Mouse (Mus musculus) cerebellum, postnatal 36 days (tissue): ENCODE data around the gene Atf6.

Experiments
- DNase-seq, 2 experiments: peaks; one replicate each; pipeline ENCODE4 v3.0.0; 2021 to 2022; ENCODE audit warnings: mixed read lengths in 2 of 2

Gene Atf6

DNA sequence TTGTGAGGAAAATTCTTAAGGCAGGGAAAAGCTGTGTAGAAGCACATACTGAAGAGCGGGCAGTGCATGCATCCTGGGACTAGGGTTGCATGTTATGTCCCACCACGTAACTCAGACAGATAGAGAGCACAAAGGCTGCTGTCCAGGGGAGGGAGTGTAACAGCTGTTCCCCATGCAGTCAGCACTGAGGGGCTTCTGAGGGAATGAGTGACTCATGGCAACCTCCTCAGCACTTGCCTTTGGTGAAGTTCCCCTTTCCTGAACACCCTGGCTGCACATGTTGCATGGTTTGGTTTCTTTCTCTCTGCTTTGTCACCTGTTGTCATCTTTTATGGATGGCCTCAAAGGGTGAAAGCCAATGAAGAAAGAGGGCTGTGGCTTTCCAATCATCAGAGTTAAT is 165.3 kb downstream of the Atf6 start:
- DNase-seq, result no peak

DNA sequence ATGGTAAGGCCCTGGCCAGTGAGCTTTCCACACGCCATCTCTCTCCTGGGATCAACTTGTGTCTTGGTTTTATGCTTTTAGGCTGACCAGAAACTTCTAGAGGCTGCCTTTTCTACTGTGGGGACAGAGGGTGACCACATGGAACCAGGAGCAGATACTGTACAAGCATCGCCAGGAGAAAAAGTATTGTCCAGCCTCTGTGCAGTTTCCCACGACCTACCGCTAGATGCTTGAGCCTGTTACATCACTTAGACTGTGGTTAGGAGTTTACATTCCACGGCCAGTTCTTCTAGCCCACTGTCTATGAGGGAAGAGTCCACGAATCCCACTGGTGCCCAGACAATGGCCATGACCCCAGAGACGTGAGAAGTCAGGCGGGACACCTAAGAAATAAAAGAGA is 166.0 kb downstream of the Atf6 start:
- no peak for DNase-seq

DNA sequence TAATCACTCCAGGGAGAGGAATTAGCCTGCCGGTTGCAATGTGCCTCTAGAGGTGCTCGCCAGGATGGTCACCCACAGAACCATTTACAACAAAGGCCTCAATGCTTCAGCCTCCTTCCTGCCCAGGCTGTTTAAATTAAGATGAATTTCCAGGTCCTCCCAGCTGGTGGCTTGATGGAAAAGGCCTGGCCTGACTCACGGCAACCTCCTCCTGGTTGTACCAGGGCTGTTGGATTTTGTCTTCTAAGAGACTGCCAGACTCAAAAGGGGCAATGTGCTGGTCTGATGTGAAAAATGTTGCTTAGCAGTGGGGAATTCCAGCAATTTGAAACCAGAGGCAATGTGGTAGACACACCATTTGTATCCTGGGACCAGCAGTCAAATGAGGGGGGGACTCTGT is 166.4 kb downstream of the Atf6 start:
- DNase-seq, result no peak

DNA sequence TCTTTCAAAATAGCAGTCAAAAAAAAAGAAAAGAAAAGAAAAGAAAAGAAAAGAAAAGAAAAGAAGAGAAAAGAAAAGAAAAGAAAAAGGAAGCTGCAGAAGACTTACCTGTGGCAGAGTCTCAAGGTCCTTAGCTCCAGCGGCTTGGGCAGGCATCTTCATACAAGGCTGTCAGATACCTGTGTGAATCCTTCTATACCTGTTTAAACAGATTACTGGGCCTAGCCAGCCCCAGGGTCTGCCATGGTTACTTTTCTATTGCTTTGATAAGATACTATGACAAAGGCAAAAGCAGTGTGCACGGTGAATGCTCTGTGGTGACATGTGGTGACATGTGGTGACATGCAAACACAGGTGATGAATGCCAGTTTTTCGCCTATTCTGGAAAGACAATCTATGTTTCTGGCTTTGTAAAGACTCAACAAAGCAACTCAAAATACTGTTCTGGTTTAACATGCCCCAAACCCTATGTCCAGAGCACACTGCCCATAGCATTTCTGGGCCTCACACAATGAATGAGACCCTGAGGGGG is 167.0 kb downstream of the Atf6 start:
- DNase-seq, result no peak

DNA sequence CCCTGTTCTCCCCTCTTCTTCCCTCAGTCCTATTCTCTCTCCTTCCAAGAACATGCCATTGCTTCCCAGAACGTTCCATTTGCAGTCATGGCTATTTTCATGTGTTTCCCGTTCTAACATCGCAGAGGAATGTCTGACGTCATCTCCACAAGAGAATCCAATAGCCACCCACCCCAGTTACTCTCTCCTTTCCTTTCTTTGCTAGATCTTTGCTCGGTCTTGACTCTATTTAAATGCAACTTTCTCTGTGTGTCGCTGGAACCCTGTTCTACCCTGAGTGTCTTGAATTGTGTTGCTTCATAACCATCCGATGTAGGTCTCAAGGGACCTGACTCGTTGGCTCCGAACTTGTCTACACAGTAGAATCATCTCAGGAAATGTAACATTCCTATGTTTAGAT is 168.0 kb downstream of the Atf6 start:
- no peak for DNase-seq

DNA sequence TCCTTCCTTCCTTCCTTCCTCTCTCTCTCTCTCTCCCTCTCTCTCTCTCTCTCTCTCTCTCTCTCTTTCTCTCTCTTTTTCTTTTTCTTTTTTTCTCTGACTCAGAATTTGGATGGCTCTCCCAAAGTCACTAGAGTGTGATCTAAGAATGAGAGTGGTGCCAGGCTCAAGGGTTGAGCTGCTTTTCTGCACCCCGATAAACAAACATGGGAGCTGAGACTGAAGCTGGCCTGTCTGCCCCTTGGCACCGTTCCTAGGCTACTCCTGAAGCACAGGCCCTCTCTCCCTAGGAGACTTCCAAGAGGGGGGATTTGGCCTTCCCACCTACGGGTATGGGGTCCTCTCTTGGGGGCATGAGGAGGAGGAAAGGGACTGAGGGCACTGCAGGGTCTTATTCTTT is 168.8 kb downstream of the Atf6 start:
- no peak for DNase-seq

DNA sequence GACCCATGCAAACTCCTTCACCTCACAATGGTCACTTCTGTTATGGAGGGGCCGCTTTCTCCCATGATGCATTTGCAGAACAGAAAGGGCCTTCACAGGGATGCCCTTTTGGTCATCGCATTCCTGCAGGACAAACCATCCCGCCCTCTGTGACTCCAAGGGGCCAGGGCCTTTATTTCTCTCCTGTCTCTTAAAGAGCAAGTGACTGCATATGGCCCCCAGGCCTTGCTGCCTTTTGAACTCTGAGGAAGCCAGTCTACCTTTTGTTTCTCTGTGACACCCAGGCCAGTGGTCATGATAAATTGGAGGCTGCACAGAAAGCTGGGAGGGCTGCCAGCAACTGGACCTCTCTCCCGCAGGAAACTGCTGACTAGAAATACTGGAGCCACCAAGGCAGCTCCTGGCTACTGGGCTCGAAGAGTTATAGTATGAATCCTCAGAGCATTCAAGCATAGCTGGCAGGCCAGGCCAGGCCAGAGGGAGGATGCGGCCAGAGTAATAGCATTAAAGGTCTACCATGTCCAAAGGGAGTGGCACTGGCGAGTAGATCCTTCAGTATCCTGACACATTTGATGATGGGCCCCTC is 169.7 kb downstream of the Atf6 start:
- no peak for DNase-seq

DNA sequence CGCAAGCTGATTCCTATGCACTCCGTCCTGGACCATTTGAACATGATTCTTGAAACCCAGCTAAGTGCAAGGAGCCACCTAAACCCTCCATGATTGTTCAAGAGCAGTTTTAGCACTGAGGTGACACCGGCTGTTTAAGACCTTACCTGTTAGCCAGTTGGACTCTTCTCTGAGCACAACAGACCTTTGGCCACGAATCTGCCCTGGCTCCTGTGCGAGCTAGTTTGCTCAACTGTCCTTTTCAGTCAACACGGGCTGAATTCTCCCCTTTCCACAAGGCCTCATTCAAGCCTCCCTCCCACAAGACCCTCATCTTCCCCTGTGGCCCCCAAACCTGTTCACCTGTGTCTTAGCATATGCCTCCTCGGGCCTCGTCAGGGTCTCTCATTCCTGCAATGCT is 170.6 kb downstream of the Atf6 start:
- DNase-seq, result no peak

DNA sequence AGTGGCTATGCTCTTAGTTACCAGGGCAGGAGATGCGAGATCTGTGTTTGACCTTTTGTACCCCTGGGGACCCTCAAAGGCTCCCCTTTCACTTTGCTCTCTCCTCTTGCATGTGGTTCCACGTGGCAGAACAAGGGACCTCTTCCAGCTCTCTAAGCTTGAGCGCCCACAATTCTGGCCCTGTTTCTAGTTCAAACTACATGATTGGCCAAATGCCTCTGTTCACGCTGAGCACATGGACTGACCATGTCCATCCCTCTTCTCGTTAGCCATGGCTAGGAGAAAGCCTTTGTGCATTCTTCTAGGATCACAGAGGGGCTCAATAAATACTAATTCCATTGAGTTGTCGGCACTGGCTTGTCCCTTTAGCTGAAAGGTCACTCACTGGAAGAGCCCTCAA is 172.2 kb downstream of the Atf6 start:
- no peak for DNase-seq

DNA sequence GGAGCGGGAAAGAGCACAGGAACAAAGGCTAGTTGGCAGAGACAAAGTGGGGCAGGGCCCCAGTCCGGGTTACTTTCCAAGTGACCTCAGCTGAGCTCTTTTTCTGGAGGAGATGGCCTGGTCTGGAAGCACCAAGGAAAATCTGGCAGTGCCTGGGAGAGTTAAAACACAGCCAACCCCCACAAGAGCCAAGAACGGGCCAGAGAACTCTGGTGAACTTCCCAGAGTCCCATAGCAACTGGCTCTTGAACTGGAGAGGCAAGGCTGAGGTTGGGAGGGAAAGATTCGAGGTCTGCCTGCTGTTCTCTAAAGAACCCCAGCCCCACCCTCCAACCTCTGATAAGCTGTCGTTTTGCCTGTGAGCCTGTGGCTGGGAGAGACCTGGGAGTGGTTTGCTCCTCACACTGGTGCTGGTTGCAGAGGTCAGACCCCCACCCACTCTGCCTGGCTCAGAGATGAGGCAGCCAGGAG is 172.7 kb downstream of the Atf6 start:
- no peak for DNase-seq

DNA sequence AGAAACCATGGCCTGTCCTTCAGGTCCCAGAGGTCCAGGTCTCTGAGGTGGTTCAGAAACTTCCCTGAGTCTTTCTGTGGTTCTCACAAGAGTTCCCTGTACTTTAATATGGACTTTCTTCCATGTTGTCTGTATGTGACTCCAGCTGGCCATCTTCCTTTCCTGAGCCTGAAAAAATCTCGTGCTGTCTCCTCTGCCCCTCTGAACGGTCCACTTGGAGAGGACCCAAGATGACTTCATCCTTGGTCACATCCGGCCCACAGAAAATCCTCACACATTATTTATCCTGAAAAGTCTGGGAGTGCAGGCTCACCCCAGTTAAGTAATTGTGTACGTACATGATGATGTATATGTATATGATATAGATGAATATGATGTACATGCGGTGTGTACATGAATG is 176.3 kb downstream of the Atf6 start:
- no peak for DNase-seq

DNA sequence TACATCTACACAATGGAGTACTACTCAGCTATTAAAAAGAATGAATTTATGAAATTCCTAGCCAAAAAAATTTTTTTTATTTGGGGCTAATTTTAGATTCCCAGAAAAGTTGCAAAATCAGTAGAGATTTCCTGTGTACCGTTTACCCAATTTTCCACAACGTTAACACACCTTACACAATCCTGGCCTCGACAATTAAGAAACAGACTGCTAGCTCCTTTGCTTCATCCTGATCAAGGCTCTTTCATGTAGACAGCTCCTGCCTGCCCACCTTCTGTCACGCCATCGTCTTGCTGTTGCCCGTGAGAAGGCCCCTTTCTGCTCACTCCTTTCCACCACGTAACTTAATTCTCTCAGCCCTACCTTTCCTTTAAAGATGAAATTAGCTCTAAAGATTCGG is 177.8 kb downstream of the Atf6 start:
- no peak for DNase-seq

DNA sequence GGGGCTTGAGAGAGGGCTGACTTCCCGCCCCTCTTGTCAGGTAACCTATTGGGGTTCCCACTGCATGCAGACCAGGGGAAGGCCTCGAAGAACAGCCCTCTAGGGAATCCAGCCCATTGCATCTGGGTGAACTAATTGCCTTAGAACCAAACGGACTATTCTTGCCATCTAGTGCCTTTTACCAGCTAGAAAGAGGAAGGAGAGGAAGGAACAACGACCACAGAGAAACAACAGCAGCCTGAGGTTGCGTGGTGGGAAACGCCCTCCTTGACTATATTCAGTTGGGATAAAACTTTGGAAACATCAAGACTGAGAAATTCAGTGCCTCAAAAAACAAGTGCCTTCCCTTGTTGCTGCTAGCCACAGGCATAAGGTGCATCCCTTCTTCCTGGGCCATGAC is 183.7 kb downstream of the Atf6 start:
- DNase-seq, result no peak

DNA sequence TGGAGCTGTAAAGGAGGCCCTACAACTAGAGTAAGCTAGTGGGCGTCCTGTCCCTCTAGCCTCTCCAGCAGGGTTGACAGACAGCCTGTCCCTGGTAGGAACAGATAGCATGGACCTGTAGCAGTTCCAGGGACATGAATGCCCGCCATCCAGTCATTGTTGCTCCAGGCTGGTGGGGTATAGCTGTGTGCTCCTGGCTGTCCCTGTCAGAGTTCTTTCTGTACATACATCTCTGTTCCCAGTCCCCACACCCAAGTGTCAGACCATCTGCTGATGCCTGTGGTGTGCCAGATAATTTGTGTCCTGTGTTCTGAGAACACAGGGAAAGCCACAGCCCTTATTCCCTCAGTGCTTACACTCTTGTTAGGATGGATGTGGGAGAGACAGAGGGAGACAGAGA is 187.9 kb downstream of the Atf6 start:
- DNase-seq, result peak in 1 of 2 experiments; percentile 39

DNA sequence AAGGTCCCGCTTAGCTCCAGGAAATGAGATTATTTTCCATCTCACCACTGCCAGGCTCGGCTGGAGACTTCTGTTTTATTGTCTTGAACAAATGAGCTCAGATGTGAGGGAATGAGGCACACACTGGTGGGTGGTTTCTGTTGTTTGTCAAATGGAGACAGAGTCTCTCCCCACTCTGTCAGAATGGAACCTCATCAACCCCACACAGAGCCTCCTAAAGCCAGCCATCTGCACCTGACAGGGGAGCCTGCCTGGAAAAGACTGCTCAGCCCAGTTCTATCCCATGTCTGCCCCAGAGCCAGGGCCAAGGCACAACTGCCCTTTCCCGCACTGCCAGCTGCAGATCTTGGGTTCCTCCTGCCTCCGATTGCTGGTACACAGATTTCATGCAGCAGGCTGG is 188.7 kb downstream of the Atf6 start:
- DNase-seq, result no peak

DNA sequence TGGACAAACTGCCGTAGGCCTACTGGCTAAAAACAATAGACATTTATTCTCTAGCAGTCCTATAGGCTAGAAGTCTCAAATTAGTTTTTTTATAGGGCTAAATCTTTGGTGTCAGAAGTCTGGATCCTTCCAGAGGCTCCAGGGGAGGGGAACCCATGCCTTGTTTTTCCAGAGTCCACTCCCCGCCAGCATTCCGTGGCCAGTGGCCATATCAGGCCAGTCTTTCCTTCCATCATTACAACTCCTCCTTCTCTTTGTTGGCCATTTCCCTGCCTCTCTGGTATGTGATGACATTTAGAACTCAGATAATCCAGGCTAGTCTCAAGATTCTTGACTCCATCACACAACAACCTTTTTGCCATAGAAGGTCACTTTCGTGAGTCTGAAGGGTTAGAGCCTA is 189.9 kb downstream of the Atf6 start:
- no peak for DNase-seq

DNA sequence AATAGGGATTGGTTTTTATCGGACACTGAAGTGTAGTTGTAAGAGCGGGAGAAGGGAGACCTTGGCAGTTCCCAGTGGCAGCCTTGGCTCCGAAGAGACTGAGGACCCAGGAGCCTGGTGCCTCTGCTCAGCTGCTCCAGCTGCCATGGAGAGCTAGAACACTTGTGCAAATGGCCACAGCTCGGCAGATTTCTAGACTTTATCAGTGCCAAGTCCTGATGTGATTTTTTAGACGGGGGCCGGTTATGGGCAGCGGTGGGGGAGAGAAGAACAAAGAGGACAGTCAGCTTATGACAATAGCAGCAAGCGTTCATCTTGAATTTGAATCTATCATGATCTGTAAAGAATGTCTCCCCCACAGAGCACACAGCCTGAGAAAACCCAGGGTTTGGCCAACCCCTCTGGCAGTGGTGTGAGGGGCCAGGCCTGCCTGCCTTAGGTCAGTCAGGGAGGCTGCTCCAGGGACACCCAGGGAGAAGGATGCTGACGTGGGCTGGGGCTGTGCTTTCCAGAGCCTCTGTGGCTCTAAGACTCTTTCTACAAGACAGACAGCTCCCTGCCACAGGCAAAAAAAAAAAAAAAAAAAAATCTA is 193.3 kb downstream of the Atf6 start:
- no peak for DNase-seq

DNA sequence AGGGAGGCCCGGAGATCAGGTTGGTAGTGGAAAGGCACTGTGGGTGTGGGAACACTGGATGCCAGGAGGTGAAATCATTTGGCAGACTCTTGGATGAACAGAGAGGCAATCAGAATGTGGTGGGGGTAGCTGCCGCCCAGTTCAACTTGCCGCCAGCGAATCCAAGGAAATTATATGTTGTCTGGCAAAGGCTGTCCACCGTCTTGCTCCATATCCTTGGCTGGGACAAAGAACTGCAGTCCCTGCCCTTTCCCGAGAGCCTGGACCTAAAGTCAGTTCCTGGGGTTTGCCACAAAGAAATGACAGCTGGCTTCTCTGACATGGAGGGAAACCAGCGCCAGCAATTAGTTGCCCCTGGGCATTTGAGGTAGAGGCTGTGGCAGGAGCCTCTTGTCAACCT is 202.4 kb downstream of the Atf6 start:
- DNase-seq, result no peak

DNA sequence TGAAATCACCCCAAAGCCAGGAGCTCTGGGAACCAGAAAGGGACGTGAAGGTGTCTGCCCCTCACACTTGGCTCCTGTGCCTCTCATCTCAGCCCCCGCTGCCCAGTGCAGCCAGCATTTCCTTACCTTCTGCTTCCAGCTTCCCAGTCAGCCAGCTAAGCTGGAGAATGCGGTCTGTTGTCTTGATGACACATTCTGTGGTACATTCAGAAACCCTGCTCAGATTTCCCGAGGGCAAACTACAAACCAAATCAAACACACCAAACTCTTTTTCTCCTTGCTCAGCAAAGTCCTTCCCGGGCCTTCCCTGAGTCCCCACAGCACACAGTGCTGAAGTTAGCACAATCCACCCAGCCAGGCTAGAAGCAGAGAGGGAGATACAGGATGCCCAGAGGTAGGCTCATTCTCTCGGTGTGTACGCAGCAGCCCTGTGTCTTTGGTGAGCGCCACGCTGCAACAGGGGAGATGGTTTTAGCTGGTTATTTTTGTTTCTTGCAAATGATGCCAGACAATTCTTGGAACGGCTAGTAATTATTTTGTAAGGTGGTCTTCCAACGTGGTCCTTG is 202.9 kb downstream of the Atf6 start:
- DNase-seq, result no peak

DNA sequence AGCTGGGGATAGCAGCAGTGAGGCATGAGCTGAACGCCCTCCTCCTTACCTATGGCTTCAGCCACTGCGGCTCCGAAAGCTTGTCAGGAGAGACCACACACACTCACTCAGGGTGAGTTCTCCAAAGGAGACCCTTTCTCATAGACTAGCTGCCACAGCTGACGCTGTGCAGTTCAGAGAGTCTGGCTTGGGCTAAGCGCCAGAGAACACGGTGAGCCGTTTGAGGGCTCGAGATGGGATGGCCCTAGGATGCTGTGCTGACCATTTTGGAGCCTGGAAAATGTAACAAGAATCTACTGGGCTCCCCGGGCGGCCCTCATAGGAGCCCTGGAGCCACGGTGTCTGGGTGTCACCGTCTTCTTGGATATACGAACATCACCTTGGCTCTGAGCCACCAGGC is 208.3 kb downstream of the Atf6 start:
- DNase-seq, result no peak

DNA sequence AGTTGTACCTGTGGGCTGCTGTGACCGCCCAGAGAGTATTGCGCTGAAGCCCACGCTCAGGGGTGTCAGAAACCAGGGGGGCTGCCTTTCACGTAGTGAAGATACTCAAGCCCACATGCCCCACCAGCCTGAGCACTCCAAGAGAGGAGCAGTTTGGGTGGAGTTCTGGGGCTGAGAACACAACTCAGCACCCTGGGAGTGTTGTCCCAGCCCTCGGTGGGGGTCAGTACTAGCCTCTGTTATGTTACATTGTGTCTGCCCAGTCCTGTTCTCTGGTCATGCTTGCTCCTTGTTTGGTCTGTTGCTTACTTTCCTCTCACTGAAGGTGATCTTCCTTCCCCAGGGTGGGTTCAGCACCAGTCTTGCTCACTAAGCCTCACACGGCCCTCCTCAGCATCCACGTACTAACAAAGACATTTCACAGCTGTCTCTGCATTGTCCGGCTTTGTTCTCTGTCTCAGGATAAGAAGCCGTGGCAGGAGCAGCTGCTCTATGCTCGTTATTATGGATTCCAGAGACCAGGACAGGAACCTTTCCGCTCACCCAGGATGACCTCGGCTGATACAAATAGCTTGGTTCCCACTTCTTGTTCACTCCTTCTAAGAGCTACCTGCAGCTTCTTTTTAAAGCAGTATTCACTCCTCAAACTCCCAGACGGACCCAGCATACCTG is 209.8 kb downstream of the Atf6 start:
- no peak for DNase-seq

DNA sequence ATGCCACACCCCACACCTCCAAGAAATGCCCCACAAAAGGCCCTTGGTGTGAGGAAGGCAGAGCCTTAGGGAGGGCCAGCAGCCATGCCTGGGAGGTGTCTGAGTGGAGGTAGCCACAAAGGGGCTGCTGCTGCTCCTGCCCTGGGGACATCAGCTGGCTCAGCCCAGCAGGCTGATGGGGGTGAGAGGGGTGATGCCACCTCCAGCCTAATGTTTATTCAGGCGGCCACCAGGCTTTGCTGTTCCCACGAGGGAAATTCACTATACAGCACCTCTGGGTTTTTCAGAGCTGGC is 210.4 kb downstream of the Atf6 start:
- no peak for DNase-seq

DNA sequence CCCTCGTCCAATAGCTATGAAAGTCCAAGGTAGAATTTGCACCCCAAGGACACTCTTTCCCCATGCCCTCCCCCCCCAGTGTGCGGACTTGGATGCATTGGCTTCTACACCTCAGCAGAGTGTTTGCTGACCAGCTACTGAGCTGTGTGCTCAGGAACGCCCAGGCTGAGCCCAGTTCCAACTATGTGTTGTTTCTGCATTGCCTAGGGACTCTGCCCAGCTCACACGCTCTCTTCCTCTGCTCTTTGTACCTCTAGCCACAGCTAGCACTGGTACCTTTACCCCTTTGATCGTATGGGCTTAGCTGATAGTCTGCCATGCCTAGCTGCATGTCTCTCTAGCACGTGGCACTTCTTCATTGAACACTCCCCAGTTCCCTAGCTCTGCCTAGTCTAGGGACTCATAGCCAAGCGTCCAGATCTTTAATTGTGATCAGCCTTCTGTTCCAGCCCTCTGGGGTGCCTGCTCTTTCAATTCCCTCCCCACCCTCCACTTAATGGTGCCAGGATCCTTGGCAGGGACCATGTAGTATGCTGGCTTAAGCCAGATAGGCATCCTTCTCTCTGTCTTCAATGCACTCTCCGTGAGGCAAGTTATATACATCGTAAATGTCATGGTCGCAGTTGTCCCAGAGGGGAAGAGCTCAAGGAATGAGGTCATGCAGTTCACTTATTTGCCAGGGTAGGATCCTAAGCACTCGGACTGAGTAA is 210.9 kb downstream of the Atf6 start:
- DNase-seq, result no peak
